Mouse (Mus musculus) hindbrain, embryonic 12.5 days (tissue): ENCODE data around the gene Cul4a. TPM values are rescaled to one million over a fixed set of nuclear protein-coding genes. Genes with fewer than 3 reads are reported as not detected.
A peak's percentile ranks its signal among the peaks of the same experiment; 100 is the strongest.

Experiments
- ATAC-seq: fragments of 200-750 bp; cut with Nextera tagmentation; 2 replicates; pipeline ENCODE4 v1.8.0; 2017; ENCODE audit warnings: moderate TSS enrichment; ENCODE audit not compliant: low FRiP score
- H3K27ac ChIP-seq: fragments of 300-500 bp; sonication (generic); 2 replicates; pipeline ENCODE4 v1.5.1; 2016; ENCODE audit warnings: mild to moderate bottlenecking
- H3K27me3 ChIP-seq: fragments of 300-500 bp; sonication (generic); 2 replicates; pipeline ENCODE4 v1.6.1; 2016; ENCODE audit warnings: mild to moderate bottlenecking
- H3K36me3 ChIP-seq: fragments of 300-500 bp; sonication (generic); 2 replicates; pipeline ENCODE4 v1.6.1; 2016; ENCODE audit warnings: mild to moderate bottlenecking
- H3K4me1 ChIP-seq: fragments of 300-500 bp; sonication (generic); 2 replicates; pipeline ENCODE4 v1.6.1; 2016
- H3K4me2 ChIP-seq: fragments of 300-500 bp; sonication (generic); replicated peaks from 2 replicates; pipeline ENCODE4 v1.6.1; 2016; ENCODE audit warnings: mild to moderate bottlenecking
- H3K4me3 ChIP-seq: fragments of 300-500 bp; sonication (generic); 2 replicates; pipeline ENCODE4 v1.5.1; 2016; ENCODE audit warnings: mild to moderate bottlenecking
- H3K9ac ChIP-seq: fragments of 300-500 bp; sonication (generic); 2 replicates; pipeline ENCODE4 v1.6.1; 2016; ENCODE audit warnings: mild to moderate bottlenecking, moderate library complexity
- H3K9me3 ChIP-seq: fragments of 300-500 bp; sonication (generic); replicated peaks from 2 replicates; pipeline ENCODE4 v1.6.1; 2016; ENCODE audit warnings: mild to moderate bottlenecking
- WGBS: fragments of 180-500 bp; shearing (Covaris S2); methylation state at CpG from one replicate; pipeline ENCODE4 v1.1.7; 2016; 5-methylcytosine and 5-hydroxymethylcytosine counted together
- polyA plus RNA-seq: library from polyadenylated mRNA; unstranded; fragments of >200 nt; fragmentation: Nextera tagmentation; extraction: Ambion mirVana; gene quantifications from 2 replicates; pipeline ENCODE4 v1.2.1, GENCODE M21; 2016

Cul4a gene
- polyA plus RNA-seq, 1 experiment from 2014 or later, result 92.1 TPM

GRCm38 (mm10) chr8:13148476-13148875, 43.1 kb downstream of the Cul4a start:
- Histone ChIP-seq H3K27ac (no peak overlapping the region), H3K4me3 (no peak overlapping the region), H3K36me3 (peaks cover 58% of the 10 kb centered on the region), H3K4me2 (no peak overlapping the region), H3K9ac (no peak overlapping the region), H3K27me3 (no peaks in the 10 kb centered on the region), H3K4me1 (no peaks in the 10 kb centered on the region), H3K9me3 (no peaks in the 10 kb centered on the region)
- 92% methylated on average over 2 of the region's 2 CpGs for WGBS
- no peak for ATAC-seq

GRCm38 (mm10) chr8:13149287-13149686, 43.9 kb downstream of the Cul4a start:
- ATAC-seq, result no peak
- H3K36me3 ChIP-seq, result peaks cover 52% of the 10 kb centered on the region
- no peak overlapping the region for H3K4me2 ChIP-seq

GRCm38 (mm10) chr8:13149866-13150265, 44.4 kb downstream of the Cul4a start:
- H3K36me3 ChIP-seq, result peaks cover 46% of the 10 kb centered on the region
- 63% methylated on average over 5 of the region's 5 CpGs for WGBS

More at GRCm38 (mm10) chr8:13149287-13149686, 43.9 kb downstream of the Cul4a start:
- Histone ChIP-seq H3K4me3 (no peak overlapping the region), H3K9me3 (no peaks in the 10 kb centered on the region), H3K9ac (no peak overlapping the region), H3K27ac (no peak overlapping the region), H3K27me3 (no peaks in the 10 kb centered on the region), H3K4me1 (no peaks in the 10 kb centered on the region)
- 96% methylated on average over 2 of the region's 2 CpGs for WGBS

GRCm38 (mm10) chr8:13150929-13151328, 45.5 kb downstream of the Cul4a start:
- Histone ChIP-seq H3K27me3 (no peaks in the 10 kb centered on the region), H3K27ac (no peak overlapping the region), H3K4me1 (no peaks in the 10 kb centered on the region), H3K9me3 (no peaks in the 10 kb centered on the region), H3K4me3 (no peak overlapping the region), H3K4me2 (no peak overlapping the region), H3K36me3 (peaks cover 36% of the 10 kb centered on the region), H3K9ac (no peak overlapping the region)
- 88% methylated on average over 2 of the region's 2 CpGs for WGBS
- ATAC-seq, result no peak

More at GRCm38 (mm10) chr8:13149866-13150265, 44.4 kb downstream of the Cul4a start:
- H3K4me2 ChIP-seq, result no peak overlapping the region
- no peaks in the 10 kb centered on the region for H3K4me1 ChIP-seq
- no peak overlapping the region for H3K27ac ChIP-seq
- no peaks in the 10 kb centered on the region for H3K27me3 ChIP-seq
- H3K9me3 ChIP-seq, result no peaks in the 10 kb centered on the region
- no peak overlapping the region for H3K4me3 ChIP-seq
- no peak for ATAC-seq
- no peak overlapping the region for H3K9ac ChIP-seq

GRCm38 (mm10) chr8:13154099-13154498, 48.7 kb downstream of the Cul4a start:
- H3K9me3 ChIP-seq, result no peaks in the 10 kb centered on the region
- no peak for ATAC-seq

GRCm38 (mm10) chr8:13155358-13155757, 49.9 kb downstream of the Cul4a start:
- no peak for ATAC-seq
- WGBS, result 79% methylated on average over 9 of the region's 9 CpGs
- H3K4me2 ChIP-seq, result no peak overlapping the region
- H3K36me3 ChIP-seq, result no peaks in the 10 kb centered on the region
- H3K4me3 ChIP-seq, result no peak overlapping the region
- H3K27ac ChIP-seq, result no peak overlapping the region
- no peaks in the 10 kb centered on the region for H3K9me3 ChIP-seq
- no peaks in the 10 kb centered on the region for H3K27me3 ChIP-seq
- H3K9ac ChIP-seq, result no peak overlapping the region
- H3K4me1 ChIP-seq, result peaks cover 11% of the 10 kb centered on the region

More at GRCm38 (mm10) chr8:13154099-13154498, 48.7 kb downstream of the Cul4a start:
- H3K4me3 ChIP-seq, result no peak overlapping the region
- no peak overlapping the region for H3K27ac ChIP-seq
- H3K4me1 ChIP-seq, result peaks cover 5% of the 10 kb centered on the region
- no peak overlapping the region for H3K4me2 ChIP-seq
- WGBS, result 83% methylated on average over 9 of the region's 9 CpGs
- H3K27me3 ChIP-seq, result no peaks in the 10 kb centered on the region
- peaks cover 9% of the 10 kb centered on the region for H3K36me3 ChIP-seq
- H3K9ac ChIP-seq, result no peak overlapping the region

- no peak for ATAC-seq
- H3K9me3 ChIP-seq, result no peaks in the 10 kb centered on the region
- H3K27ac ChIP-seq, result no peak overlapping the region
- H3K4me2 ChIP-seq, result no peak overlapping the region
- no peak overlapping the region for H3K9ac ChIP-seq
- no peak overlapping the region for H3K4me3 ChIP-seq
- H3K36me3 ChIP-seq, result no peaks in the 10 kb centered on the region
- H3K4me1 ChIP-seq, result peaks cover 13% of the 10 kb centered on the region
- WGBS, result 76% methylated on average over 12 of the region's 12 CpGs
- H3K27me3 ChIP-seq, result no peaks in the 10 kb centered on the region
Measured at GRCm38 (mm10) chr8:13156327-13157097, 51.1 kb downstream of the Cul4a start.

- Histone ChIP-seq H3K36me3 (no peaks in the 10 kb centered on the region), H3K4me3 (peak within 1 kb of the TSS; percentile 100), H3K4me1 (peaks cover 23% of the 10 kb centered on the region), H3K9me3 (no peaks in the 10 kb centered on the region), H3K27me3 (no peaks in the 10 kb centered on the region), H3K4me2 (peak within 1 kb of the TSS; percentile 94), H3K9ac (peak within 1 kb of the TSS; percentile 99), H3K27ac (peak within 1 kb of the TSS; percentile 75)
- ATAC-seq, result peak; percentile 97
- WGBS, result 1% methylated on average over 36 of the region's 50 CpGs
Measured at GRCm38 (mm10) chr8:13158718-13159376, 53.4 kb downstream of the Cul4a start, which contains the start of gene Lamp1. Gene Lamp1 (plus strand): TSS chr8:13159161.

- peak overlapping the region; percentile 75 for H3K27ac ChIP-seq
- H3K9ac ChIP-seq, result peak overlapping the region; percentile 99
- H3K4me1 ChIP-seq, result peaks cover 23% of the 10 kb centered on the region
- WGBS, result 1% methylated on average over 47 of the region's 49 CpGs
- no peaks in the 10 kb centered on the region for H3K36me3 ChIP-seq
- no peaks in the 10 kb centered on the region for H3K27me3 ChIP-seq
- ATAC-seq, result peak; percentile 74
- H3K4me3 ChIP-seq, result peak overlapping the region; percentile 100
- no peaks in the 10 kb centered on the region for H3K9me3 ChIP-seq
- peak overlapping the region; percentile 94 for H3K4me2 ChIP-seq
Measured at GRCm38 (mm10) chr8:13159377-13159881, 54.0 kb downstream of the Cul4a start.

GRCm38 (mm10) chr8:13160691-13161090, 55.3 kb downstream of the Cul4a start:
- Histone ChIP-seq H3K27ac (no peak overlapping the region), H3K4me3 (no peak overlapping the region), H3K4me1 (peaks cover 23% of the 10 kb centered on the region), H3K9ac (no peak overlapping the region), H3K36me3 (0 out of 2 replicates have a peak, but pooled peaks cover under 1% of the 10 kb centered on the region), H3K9me3 (no peaks in the 10 kb centered on the region), H3K4me2 (no peak overlapping the region), H3K27me3 (no peaks in the 10 kb centered on the region)
- 91% methylated on average over 3 of the region's 3 CpGs for WGBS
- ATAC-seq, result no peak

GRCm38 (mm10) chr8:13162098-13162497, 56.7 kb downstream of the Cul4a start:
- Histone ChIP-seq H3K9me3 (no peaks in the 10 kb centered on the region), H3K27me3 (no peaks in the 10 kb centered on the region), H3K27ac (no peak overlapping the region), H3K4me1 (peaks cover 23% of the 10 kb centered on the region), H3K9ac (no peak overlapping the region), H3K4me2 (no peak overlapping the region), H3K36me3 (0 out of 2 replicates have a peak, but pooled peaks cover 4% of the 10 kb centered on the region), H3K4me3 (no peak overlapping the region)
- ATAC-seq, result no peak
- 80% methylated on average over 6 of the region's 6 CpGs for WGBS

GRCm38 (mm10) chr8:13163563-13163962, 58.1 kb downstream of the Cul4a start:
- H3K9me3 ChIP-seq, result no peaks in the 10 kb centered on the region
- ATAC-seq, result no peak
- H3K4me3 ChIP-seq, result no peak overlapping the region
- no peak overlapping the region for H3K4me2 ChIP-seq
- peaks cover 20% of the 10 kb centered on the region for H3K4me1 ChIP-seq
- peaks cover 18% of the 10 kb centered on the region for H3K36me3 ChIP-seq
- 82% methylated on average over 1 of the region's 1 CpGs for WGBS
- no peak overlapping the region for H3K27ac ChIP-seq
- no peaks in the 10 kb centered on the region for H3K27me3 ChIP-seq
- H3K9ac ChIP-seq, result no peak overlapping the region
